In the genomic region with DNA sequence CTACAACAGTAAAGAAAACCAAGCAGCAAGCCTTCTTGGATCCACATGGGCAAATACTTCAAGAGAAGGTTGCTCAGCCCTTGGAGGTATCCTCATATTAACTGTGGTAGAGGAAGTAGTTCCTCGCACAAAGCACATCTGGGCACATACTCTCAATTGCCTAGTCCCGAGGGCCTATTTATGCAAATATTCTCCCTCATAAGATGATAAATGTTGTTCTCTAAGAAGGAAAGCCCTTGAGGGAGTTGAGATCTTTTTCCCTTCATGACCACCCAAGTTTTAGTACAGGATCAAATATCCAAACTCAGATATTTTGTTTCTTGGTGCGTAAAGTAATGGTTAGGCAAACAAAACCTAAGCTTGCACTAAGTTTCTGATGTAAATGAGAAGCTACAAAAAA, we compare ENCODE assay signal across 14 mouse cellular contexts.
"Had no signal": no experiment of that assay in that cellular context is flagged by ENCODE, and none has a peak within 500 bp of the region (broad histone marks: within the 10 kb centered on the region; RNA-seq: fewer than 3 reads in every experiment).

No protein-coding gene starts in this region.

- H3K9me3 ChIP-seq: lung, embryonic 15.5 days; midbrain, embryonic 13.5 days; midbrain, embryonic 15.5 days; neural tube, embryonic 12.5 days; stomach, embryonic 15.5 days had no signal

- H3K9ac ChIP-seq: lung, embryonic 15.5 days; midbrain, embryonic 13.5 days; midbrain, embryonic 15.5 days; neural tube, embryonic 12.5 days; stomach, embryonic 15.5 days had no signal

- H3K27me3 ChIP-seq: lung, embryonic 15.5 days; midbrain, embryonic 13.5 days; midbrain, embryonic 15.5 days; neural tube, embryonic 12.5 days; stomach, embryonic 15.5 days had no signal

- ATAC-seq: midbrain, embryonic 13.5 days; midbrain, embryonic 15.5 days had no signal

- H3K4me2 ChIP-seq: lung, embryonic 15.5 days; midbrain, embryonic 11.5 days; midbrain, embryonic 13.5 days; midbrain, embryonic 15.5 days; neural tube, embryonic 12.5 days; stomach, embryonic 15.5 days had no signal

- H3K4me1 ChIP-seq: lung, embryonic 15.5 days; midbrain, embryonic 13.5 days; midbrain, embryonic 15.5 days; neural tube, embryonic 12.5 days; stomach, embryonic 15.5 days had no signal

- DNase-seq: lung, adult 2 months; lung, postnatal 10 days; lung, postnatal 4 days; right cerebral cortex, postnatal 14 days; thymus, adult 2 months; thymus, postnatal 25 days; thymus, postnatal 4 days had no signal

- H3K27ac ChIP-seq: lung, embryonic 15.5 days; midbrain, embryonic 13.5 days; midbrain, embryonic 15.5 days; neural tube, embryonic 12.5 days; stomach, embryonic 15.5 days; stomach, postnatal 0 days had no signal

- H3K36me3 ChIP-seq: lung, embryonic 15.5 days; midbrain, embryonic 13.5 days; midbrain, embryonic 15.5 days; neural tube, embryonic 12.5 days; stomach, embryonic 15.5 days had no signal

- H3K4me3 ChIP-seq: lung, embryonic 15.5 days; midbrain, embryonic 13.5 days; midbrain, embryonic 15.5 days; neural tube, embryonic 12.5 days; stomach, embryonic 15.5 days had no signal
